Mouse (Mus musculus) ovary, postnatal 36 days (tissue): ENCODE data around the gene Gm21983.

ENCODE experiments used
- DNase-seq: peaks from one replicate; pipeline ENCODE4 v3.0.0; 2022; ENCODE audit warnings: low spot score, mixed read lengths

The Gm21983 gene

DNA sequence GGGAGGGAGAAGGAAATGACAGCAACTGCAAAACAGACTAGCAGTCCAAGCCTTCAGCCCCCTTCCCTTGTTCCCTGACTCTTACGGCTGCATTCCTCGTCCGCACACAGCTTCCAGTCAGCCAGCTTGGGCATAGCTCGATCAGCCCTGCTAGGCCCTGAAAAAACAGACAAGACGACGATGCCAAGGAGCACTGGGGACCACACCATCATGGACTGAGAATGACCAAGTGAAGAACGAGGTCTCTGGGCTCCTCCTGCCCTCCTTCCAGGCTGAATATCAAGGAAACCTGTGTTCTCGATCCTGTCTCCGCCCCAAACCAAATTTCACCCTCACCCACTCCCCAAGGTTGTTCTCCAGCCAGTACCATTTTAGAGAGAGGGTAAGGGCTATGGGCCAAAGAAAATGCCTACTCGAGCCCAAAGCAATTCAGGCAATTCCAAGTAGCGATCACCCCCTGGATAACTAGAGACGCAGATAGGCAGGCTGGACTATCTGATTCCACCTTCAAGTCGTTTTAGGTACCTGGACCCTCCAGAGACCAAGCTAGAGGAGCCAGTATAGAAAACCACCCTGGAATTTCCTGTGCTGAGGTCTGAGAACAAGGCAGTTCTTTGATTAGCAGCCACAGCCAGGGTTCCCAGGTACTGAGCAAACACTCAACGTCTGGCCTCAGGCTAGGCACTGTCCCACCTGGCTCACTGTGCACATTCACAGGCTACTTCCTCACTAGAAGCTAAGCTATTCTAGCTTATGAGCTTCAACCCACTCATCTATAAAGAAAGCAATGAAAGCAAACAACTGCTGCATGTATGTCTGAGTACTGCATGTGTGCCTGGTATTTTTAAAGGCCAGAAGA is at the start of gene Gm21983, which contains the start of gene Mia:
Gene Gm21983, minus strand, starts transcription at position 250 of the 859 bp plus-strand sequence.
Gene Mia, minus strand, starts transcription at position 321 of the 859 bp plus-strand sequence.
- no peak for DNase-seq

DNA sequence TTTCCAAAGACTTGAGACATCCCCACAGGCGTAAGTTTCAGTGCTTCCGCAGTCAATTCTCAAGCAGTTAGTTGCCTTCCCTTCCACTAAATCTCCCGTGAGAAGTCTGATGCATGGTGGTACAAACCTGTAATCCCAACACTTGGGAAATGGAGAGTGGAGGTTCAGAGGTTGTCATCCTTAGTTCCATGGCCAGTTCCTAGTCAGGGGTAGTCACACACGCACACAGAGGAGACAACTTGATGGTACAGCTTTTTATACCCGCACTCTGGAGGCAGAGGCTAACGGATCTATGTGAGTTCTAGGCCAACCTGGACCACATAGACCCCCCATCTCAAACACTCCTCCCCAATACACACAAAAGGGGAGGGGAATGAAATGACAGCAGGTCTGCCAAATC is 48.0 kb upstream of the Gm21983 start:
- DNase-seq, result no peak

DNA sequence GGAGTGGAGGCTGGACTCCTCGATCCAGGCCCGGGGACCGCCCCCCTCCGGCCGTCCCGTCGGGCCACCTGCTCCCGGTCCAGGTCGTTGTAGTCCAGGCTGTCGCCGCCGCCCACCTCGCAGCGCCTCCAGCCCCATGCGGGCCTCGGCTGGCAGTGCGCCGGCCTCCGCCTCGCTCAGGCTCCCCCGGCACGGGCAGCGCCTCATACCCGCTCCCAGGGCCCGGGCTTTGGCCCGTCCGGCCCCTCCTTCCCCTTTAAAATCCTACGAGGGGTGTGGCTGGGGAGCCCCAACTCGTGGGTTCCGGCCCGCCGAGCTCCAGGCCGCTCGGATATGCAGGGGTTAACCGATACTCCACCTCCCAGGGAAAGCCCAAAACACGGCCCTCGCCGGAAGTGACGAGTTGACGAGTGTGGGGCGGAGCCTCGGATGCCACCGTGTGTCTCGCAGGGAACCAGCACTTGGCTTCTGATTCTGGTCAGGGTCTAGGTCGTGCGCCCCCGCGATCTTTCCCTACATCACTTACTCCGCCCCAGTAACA is 47.5 kb upstream of the Gm21983 start, which contains the start of gene Itpkc:
Gene Itpkc, minus strand, starts transcription at position 381 of the 541 bp plus-strand sequence.
- DNase-seq, result peak; percentile 91

DNA sequence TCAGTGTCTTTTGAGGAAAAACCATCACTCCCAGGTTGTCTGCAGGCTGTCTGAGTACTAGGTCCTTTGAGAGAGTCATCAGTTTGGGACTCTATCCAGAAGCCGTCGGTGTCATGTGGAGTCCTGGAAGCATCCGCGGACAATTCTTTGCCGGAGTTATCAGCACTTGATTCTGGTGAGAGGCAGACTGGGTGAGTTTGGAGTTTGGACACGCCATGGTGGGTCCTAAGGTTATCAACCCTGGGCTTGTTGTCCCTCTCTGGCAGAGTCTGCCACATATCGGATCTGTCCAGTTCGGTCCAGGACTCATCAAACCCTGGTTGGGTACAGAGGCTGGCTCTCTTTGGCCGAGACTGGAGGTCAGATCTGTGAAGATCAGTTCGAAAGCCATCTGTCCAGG is 46.8 kb upstream of the Gm21983 start:
- no peak for DNase-seq

DNA sequence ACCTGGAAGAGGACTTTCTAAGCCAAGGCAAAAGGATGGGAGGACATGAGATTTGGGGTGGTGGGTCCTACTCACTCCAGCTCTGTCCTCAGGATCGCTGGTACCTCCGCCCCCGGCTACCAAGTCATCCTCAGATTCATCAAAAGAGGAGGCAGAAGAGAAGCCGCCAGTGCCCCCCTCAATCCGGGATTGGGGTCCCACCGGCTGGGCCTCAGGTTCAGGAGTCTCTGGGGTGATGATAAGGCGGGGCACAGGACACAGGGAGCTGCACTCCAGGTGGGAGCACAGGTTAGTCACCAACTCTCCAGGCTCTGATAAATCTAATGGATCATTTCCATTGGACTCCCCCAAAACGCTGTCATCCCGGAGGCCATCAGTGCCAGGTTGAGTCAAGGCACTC is 46.4 kb upstream of the Gm21983 start:
- DNase-seq, result no peak

DNA sequence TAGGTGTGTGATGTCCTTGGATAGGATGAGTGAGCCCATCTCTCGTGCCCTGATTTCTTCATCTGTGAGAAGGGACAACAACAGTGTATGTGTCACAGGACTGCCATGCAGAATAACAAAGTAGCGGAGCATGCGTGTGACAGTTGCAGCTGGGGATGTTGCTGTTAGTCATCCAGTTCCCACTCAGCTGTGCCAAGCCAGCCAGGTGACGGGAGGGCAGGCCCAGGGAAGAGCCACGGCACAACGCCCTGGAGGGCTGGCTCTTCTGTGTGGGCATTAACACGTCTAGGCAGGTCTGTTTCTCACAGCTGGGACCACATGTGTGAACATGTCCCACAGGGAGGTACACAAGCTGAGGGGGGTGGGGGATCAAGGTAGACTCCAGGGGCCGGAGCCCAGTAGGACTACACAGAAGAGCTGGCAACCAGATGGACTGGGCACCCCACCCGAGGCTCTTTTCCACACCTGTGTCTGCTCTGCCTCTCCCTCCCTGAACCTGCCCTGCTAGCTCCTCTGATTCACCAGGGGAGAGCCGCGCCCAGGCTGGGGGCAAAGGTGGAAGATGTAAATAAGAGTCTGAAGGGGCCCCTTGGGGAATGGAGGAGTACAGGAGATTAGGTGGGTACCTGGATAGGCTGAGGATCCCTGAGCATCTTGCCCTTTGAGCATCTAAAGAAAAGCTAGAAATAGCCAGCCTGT is 44.1 kb upstream of the Gm21983 start:
- DNase-seq, result no peak

DNA sequence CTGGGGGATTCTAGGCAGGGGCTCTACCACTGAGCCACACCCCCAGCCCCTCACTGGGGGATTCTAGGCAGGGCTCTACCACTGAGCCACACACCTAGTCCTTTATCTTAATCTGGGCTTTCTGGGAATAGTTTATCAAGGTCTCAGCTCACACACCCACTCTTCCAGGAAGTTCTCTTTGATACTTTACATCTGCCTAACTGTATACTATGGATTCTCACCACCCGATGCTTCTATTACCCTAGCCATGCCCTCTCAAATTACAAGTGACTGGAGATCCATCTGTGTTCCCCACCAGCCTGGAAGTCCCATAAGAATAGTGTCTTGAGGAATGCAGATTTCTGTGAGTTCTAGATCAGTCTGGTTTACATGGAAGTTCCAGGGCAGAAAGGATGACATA is 41.7 kb upstream of the Gm21983 start:
- no peak for DNase-seq

DNA sequence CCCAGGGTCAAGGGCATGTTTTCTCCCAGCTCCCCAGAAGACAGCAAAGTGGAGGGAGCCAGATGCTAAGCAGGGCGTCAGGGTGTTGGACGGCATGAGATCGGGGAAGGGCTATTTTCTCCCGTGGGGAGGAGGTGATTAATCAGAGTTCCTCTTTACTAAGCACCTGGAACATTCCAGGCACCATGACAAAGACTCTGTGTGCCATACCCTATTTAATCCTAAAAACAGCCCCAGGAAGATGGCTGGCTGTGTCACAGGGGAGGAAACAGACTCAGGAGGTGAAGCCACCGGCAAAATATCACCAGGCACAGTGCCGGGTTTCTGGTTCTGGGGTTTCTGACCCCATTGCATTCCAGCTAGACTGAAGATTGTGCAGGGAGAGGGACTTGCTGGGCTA is 41.1 kb upstream of the Gm21983 start:
- no peak for DNase-seq

DNA sequence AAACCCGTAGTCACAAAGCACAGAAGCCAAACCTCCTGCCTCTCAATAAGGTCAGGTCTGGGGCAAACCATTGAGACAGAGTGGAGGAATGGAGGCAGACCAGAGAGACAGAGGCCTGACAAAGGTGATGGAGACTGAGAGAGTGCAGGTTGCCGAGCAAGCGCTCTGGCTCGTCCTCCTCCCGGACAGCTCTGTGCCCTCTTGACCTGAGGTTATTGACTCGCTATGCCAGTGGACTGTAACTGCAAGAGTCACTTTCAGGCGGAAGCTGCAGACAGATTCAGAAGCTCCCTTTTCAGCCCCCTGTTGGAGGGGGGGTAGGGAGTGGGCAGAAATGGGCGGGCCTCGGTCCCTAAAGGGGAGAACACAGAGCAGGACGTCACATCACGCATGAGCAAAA is 39.1 kb upstream of the Gm21983 start:
- DNase-seq, result no peak

DNA sequence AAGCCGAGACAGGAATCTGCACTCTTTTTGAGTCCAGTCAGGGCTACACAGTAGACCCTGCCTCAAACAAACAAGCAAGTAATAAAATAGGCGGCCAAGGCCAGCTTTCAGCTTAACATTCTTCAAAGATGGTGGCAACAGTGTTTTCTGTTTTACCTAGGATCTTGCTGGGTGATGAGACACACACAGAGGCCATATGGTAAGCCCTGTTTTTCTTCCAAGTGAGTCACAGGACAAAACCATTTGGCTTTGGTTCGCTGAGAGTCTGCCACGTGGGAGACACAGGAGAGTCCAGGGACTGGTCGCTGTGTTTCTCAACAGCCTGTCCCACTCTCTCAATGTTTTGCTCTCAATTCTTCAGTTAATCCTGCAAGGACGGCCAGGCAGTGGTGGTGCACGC is 37.7 kb upstream of the Gm21983 start:
- no peak for DNase-seq

DNA sequence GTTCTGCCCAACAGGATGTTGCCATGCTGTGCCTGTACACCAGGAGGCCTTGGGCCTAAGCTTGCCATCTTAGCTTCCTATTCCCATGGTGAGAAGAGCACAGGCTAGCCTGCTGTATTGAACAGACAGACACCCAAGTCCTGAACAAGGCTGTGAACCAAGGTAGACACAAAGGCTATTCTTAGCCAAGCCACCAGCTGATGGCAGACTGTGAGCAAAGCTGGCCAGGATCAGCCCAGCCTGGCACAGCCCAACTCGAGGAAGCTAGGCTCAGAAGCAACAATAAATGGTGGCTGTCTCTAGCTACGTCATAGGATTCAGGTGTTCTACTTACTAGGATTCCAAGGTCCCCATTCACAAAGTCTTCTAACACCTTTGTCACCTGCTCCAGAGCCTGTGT is 31.7 kb upstream of the Gm21983 start:
- no peak for DNase-seq

DNA sequence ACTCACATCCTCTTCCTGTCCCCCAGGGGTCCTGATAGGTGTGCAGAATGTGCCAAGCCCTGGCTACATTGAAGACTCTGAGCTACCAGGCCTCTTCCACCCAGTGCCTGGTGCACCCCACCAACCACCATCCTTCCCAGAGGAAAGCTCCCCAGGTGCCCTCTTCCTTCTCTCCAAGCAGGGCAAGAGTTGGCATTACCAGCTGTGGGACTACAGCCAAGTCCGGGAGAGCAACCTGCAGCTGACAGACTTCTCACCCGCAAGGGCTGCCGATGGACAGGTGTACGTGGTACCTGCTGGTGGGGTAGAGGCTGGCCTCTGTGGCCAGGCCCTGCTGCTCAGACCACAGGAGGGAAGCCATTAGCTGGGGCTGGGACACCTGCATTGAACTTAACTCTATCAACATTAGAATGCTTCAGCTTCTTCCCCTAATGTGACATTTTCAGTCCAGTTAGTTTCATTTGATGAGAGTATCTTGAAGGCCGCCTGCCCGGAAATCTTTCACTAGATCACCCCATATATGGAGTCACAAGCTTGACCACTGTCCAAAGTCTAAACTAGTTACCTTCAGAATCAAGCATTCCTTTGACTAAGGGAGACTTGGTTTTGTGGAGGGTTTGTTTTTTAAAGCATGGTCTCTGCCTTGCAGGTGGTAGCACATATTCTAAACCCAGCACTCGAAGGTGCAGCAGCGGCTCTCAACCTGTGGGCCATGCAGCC is 23.0 kb upstream of the Gm21983 start:
- DNase-seq, result no peak

DNA sequence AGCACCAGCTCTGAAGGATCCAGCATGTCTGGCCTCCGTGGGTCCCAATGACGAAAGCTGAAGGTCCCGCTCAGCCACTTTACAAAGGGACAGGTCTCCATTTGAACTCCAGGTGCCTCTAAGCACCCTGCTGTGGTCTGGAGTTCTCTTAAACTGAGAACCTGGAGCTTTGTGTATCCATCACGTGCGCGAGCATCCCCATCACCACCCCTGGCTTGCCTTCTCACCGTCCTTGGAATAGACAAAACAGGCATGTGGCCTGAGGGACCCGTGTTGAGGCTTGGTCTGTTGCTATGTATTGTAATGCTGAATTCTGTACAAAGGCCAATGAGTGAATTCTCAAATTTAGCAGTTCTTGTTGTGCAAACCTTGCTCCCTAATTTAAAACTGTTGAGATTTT is 17.9 kb upstream of the Gm21983 start:
- no peak for DNase-seq

DNA sequence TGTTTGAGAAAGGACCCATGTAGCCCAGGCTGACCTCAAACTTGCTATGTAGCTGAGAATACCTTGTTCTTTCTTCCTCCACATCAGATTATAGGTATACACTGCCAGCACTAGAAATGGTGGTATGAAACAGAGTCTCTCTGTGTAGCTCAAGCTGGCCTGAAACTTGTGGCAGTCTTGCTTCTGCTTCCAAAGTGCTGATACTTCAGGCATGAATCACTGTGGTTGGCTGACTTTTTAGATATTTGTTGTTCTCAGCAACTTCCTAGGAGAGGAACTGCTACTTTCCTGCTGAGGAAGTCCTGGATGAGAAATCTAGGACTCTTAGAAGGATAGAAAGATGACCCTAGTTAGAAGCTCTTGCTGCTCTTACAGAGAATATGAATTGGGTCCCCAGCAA is 17.5 kb upstream of the Gm21983 start:
- no peak for DNase-seq

DNA sequence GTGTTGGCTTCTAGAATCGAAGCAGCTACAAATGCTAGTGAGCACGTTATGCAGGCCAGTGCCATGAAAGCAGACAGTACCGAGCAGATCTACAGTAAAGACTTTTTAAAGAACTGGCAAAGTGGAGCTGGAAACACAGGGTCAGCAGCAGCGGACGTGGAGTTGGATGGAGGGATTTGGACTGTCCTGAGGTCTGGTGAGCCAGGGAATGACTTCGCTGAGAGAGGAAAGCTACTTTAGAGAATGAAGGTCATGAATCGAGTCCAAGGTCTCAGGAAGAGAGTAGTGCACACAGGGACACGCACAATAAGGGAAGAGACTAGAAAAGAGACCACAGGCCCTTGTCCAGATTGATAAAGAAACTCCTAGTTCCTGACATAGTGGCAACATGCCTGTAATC is 16.7 kb upstream of the Gm21983 start:
- no peak for DNase-seq

DNA sequence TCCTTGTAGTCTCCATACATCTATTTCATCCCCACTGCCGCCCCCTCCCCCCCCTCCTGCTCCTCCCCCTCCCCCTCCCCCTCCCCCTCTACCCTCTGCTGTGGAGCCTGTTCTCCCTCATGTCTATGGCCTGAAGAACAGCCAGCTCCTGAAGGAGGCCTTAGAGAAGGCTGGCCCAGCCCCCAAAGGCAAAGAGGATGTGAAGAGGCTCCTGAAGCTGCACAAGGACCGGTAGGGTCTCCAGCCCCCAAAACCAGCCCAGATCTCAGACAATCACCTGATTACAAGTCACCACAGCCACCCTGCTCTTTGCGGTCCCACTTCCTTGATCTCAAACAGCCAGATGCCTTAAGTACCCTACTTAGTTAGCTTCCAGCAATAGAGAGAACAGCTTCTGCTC is 16.2 kb upstream of the Gm21983 start:
- DNase-seq, result no peak

DNA sequence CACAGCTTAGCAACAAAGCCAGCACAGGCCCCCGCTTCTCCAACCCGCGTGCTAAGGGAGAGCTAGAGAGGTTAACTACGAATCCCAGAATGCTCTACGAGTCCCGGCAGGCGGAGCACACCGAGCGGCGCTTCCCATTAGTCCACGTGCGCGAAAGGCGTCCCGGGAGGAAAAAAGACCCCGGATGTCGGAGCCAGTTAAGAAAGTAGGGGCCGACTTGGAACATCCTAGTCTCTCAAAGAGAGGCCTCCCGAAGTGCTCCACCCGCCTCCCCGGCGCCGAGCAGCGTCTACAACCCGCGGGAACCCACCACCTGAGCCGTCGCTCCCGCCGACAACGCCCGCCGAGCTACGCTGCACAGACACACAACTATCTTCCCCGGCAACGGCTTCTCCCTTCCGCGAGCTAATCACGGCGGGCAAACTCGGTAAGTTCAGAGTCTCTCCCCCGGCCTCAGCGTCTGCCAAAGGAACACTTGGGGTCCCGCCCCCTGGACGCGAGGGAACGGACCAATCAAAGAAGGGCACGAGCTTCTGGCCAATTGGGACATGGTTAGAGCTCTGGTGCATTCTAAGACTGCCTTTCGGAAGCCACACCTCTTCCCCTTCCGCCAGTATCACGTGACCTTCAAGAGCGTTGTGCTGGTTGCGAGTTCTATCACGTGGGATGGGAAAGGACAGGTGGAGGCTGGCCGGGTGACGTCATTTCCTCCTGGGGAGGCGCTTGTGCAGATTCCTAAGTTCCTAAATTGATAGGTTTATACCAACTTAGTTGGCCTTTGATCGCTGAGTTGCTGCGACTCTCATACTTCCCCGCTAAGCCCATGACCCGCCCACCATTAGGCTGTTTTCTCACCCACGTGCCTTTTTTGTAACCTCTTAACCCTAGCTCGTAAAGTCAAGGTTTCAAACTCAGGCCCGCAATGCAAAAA is 15.1 kb upstream of the Gm21983 start, which contains the start of the genes BC024978 and Snrpa:
Gene BC024978, plus strand, starts transcription at position 101 of the 931 bp plus-strand sequence.
Gene Snrpa, minus strand, starts transcription at position 591 of the 931 bp plus-strand sequence.
- peak; percentile 91 for DNase-seq

DNA sequence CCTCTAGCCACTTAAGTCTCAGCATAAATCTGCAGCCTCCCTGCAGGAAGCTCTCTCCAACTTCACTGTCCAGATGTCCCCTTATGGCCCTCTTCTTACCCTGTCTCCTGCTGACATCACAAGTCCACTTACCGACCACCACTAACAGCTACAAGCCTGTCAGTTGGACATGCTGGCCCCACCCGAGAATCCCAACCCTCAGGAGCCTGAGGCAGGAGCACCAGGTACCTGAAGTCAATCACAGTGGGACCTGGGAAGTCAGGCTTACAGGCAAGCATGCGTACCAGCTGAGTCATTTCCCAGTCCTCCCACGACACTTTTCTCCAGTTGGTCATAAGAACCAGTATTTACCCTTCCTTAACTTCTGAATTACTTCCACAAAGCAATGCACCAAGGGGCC is 12.8 kb upstream of the Gm21983 start:
- DNase-seq, result no peak

DNA sequence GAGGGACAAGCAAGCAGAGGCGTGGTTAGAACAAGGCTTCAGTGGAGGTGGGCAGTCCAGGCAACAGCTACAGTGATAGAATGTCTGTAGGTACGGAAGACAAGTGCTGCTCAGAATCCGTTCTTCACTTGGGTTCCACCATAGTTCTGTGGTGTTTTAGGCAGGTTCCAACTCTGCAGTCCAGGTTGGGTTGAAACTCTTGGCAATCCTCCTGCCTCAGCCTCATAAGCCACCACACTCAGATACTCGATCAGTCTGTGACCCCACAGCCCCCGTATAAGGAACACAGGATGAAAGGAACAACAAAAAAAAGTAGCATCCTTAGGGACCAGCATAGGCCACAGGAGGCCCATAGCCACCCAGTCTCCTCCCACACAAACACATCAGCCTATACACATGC is 11.5 kb upstream of the Gm21983 start:
- DNase-seq, result no peak

DNA sequence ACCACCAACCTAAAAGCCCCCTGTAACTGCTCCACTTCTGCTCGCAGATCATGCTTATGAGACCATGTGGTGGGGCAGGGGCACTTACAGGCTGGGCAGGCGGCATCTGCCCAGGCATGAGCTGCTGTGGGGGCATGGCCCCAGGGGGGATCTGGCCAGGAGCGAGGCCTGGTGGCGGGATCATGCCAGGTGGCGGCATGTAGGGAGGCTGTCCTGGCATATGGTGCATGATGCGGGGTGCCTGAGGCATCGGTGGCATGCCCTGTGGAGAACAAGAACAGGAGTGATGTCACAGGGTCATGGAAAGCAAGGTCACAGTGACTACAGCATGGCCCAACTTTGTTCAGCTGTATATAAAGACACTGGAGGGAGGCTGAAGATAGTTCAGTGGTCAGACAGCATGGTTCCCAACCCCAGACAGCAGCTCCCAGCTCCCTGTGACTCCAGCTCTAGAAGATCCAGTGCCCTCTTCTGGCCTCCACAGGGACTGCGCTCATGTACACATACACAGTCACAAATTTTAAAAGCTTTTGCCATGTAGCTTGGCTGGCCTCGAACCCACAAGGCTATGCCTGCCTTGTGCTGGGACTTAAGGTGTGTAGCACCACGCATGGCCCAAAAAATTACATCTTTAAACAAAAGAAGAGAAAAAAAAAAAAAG is 8.5 kb upstream of the Gm21983 start:
- no peak for DNase-seq

DNA sequence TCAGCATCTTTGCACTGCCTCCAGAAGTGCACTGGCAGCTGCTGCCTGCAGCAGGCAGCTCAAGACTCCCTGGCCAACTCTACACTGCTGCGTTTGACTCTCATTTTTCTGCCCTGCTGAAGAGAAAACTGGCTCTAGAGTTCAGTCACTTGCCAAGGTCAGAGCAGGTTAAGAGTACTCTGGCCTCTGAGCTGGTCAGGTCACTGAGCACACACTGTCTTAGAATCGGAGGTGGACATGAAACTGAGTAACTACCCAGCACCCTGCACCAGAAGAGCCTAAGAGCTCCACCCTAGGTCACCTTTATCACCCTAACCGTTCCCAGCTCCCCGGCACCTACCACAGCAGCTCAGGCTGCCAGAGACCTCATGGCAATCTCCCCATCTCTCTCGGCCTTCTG is 5.1 kb upstream of the Gm21983 start:
- DNase-seq, result no peak
